Mouse (Mus musculus) macrophage (primary cell): Measurements from ENCODE around the gene Vmn1r116. TPM values are rescaled to one million over a fixed set of nuclear protein-coding genes. Genes with fewer than 3 reads are reported as not detected.
"Not testable (repeated sequence)": the region's sequence is repeated elsewhere in the genome, so short reads cannot be mapped to it uniquely, and the experiment has no call there.

Source experiments
- H3K27ac ChIP-seq: fragments of 350-480 bp; formaldehyde crosslinking; 2 replicates; pipeline ENCODE4 v1.9.0; 2021
- H3K36me3 ChIP-seq: fragments of 350-480 bp; formaldehyde crosslinking; 2 replicates; pipeline ENCODE4 v1.9.0; 2021; ENCODE audit errors: inconsistent target
- H3K4me3 ChIP-seq: fragments of 350-480 bp; formaldehyde crosslinking; 2 replicates; pipeline ENCODE4 v1.9.0; 2021; ENCODE audit errors: inconsistent target
- H3K79me2 ChIP-seq: fragments of 350-480 bp; formaldehyde crosslinking; 2 replicates; pipeline ENCODE4 v1.9.0; 2021; ENCODE audit errors: inconsistent target
- WGBS: methylation state at CpG from one replicate; pipeline ENCODE4 v1.1.7; 2026; ENCODE audit warnings: inconsistent platforms; ENCODE audit not compliant: missing documents; 5-methylcytosine and 5-hydroxymethylcytosine counted together
- polyA plus RNA-seq: library from polyadenylated mRNA; stranded (reverse); fragments of 250-400 nt; gene quantifications from 3 replicates; pipeline ENCODE4 v1.2.4, GENCODE M21; 2018; ENCODE audit warnings: inconsistent platforms
- total RNA-seq, 78 experiments: library from RNA; depleted of rRNA; stranded (reverse); fragments of 250-400 nt; gene quantifications; 1 replicate in 9 of 78; 2 replicates in 24 of 78; 3 replicates in 43 of 78; 4 replicates in 2 of 78; pipeline ENCODE4 v1.2.4; 2018; ENCODE audit warnings: inconsistent platforms in 56 of 78

Vmn1r116 gene
- not detected for total RNA-seq (2018; cell fraction: chromatin; rRNA removed)
- total RNA-seq (2018; cell fraction: cytosol; rRNA removed): not detected
- not detected for total RNA-seq (2018; cell fraction: nucleus; rRNA removed)
- polyA plus RNA-seq: not detected in 3 replicates

- not testable (repeated sequence) for H3K79me2 ChIP-seq, H3K27ac ChIP-seq, H3K36me3 ChIP-seq, H3K4me3 ChIP-seq
- no CpG with 5 or more reads among the region's 3 CpGs for WGBS
These were observed at the start of gene Vmn1r116 for GRCm38 (mm10) chr7:20871956-20872355. Gene Vmn1r116 (plus strand): TSS chr7:20872256.

- H3K36me3 ChIP-seq, H3K4me3 ChIP-seq, H3K79me2 ChIP-seq, H3K27ac ChIP-seq: not testable (repeated sequence)
- no CpG with 5 or more reads among the region's 3 CpGs for WGBS
These were observed 27.2 kb upstream of the Vmn1r116 start, which contains the start of gene Vmn1r115 for GRCm38 (mm10) chr7:20844885-20845284. Gene Vmn1r115 (minus strand): TSS chr7:20844985.

GRCm38 (mm10) chr7:20884021-20884420 lies 12.0 kb downstream of the Vmn1r116 start, which contains the start of gene Vmn1r117:
Gene Vmn1r117 (minus strand): TSS chr7:20884121.
- H3K4me3 ChIP-seq, H3K27ac ChIP-seq, H3K36me3 ChIP-seq, H3K79me2 ChIP-seq: not testable (repeated sequence)
- no CpG with 5 or more reads among the region's 2 CpGs for WGBS

- not testable (repeated sequence) for H3K27ac ChIP-seq, H3K36me3 ChIP-seq, H3K79me2 ChIP-seq, H3K4me3 ChIP-seq
- no CpG with 5 or more reads among the region's 2 CpGs for WGBS
These were observed 40.2 kb downstream of the Vmn1r116 start, which contains the start of gene Vmn1r118 for GRCm38 (mm10) chr7:20912247-20912646. Gene Vmn1r118 (minus strand): TSS chr7:20912347.

Other genes with a start within 250 kb of the Vmn1r116 start
- not detected in 3 replicates for gene Vmn1r107, start 203.3 kb upstream of the Vmn1r116 start, polyA plus RNA-seq
- not detected in 3 replicates for gene Vmn1r111, start 169.0 kb upstream of the Vmn1r116 start, polyA plus RNA-seq
- not detected in 3 replicates for gene Gm10668, start 141.6 kb upstream of the Vmn1r116 start, polyA plus RNA-seq
- gene Vmn1r112, start 101.1 kb upstream of the Vmn1r116 start, polyA plus RNA-seq: not detected in 3 replicates
- not detected in 3 replicates for gene Vmn1r113, start 85.0 kb upstream of the Vmn1r116 start, polyA plus RNA-seq
- not detected in 3 replicates for gene Vmn1r114, start 60.1 kb upstream of the Vmn1r116 start, polyA plus RNA-seq
- not detected in 3 replicates for gene Vmn1r115, start 27.3 kb upstream of the Vmn1r116 start, polyA plus RNA-seq
- not detected in 3 replicates for gene Vmn1r117, start 11.9 kb downstream of the Vmn1r116 start, polyA plus RNA-seq
- not detected in 3 replicates for gene Vmn1r118, start 40.1 kb downstream of the Vmn1r116 start, polyA plus RNA-seq
- gene Vmn1r119, start 140.2 kb downstream of the Vmn1r116 start, polyA plus RNA-seq: not detected in 3 replicates
- gene Vmn1r120, start 181.5 kb downstream of the Vmn1r116 start, polyA plus RNA-seq: not detected in 3 replicates
- not detected in 3 replicates for gene Vmn1r121, start 226.3 kb downstream of the Vmn1r116 start, polyA plus RNA-seq